ENCODE assay signal across 7 mouse cellular contexts in the genomic region with DNA sequence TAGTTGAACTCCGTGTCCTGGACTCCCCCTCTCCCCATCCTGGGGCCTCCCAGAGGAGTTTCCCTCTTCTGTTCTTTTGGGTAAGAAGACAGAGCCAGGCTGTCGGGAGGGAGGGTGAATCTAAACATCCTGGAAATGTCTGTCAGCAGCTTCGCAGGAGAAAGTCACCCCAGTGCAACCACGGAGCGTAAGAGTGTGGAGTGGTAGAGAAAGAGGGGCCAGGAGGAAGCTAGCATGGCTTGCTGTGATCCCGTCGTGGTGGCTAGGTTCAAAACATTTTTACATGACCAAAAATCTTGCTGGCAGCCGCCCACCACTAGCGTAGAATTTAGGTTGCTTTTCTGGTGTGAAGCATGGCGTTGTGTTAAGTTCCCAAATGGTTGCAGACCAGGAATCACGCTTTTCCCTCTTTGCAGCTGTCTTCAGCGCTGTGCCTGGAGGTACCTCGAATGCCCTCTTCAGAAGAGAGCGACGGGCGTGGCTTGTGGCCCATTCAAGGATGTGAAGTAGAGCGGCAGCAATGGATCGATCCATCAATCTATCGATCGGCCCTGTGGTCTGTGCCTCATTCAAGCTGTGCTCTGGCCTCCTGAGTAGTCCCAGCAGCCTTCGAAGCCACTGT. TPM values are rescaled to one million over a fixed set of nuclear protein-coding genes. Genes with fewer than 3 reads are reported as not detected.
DNase-seq lines count a peak whose midpoint lies in the region; ATAC-seq lines count a peak whose summit lies in the region.

No protein-coding gene starts in this region.

- H3K4me2 ChIP-seq in stomach, embryonic 14.5 days (replicated peaks; ENCODE audit: low read depth, low read length): peak overlapping the region; percentile 10

- WGBS in stomach, embryonic 14.5 days: 2% methylated on average over 21 of the region's 21 CpGs

- no peaks in the 10 kb centered on the region for H3K27me3 ChIP-seq in stomach, embryonic 14.5 days (ENCODE audit: control insufficient read depth, insufficient read depth, low read length)

- no peaks in the 10 kb centered on the region for H3K9me3 ChIP-seq in stomach, embryonic 14.5 days (ENCODE audit: control insufficient read depth, low read depth, low read length)

- H3K4me3 ChIP-seq in stomach, embryonic 14.5 days (ENCODE audit: low read depth, low read length): no peak overlapping the region

- H3K36me3 ChIP-seq in stomach, embryonic 14.5 days (ENCODE audit: control insufficient read depth, insufficient read depth, low read length): peaks cover 27% of the 10 kb centered on the region

- H3K27ac ChIP-seq in stomach, embryonic 14.5 days (ENCODE audit: low read length): peak overlapping the region; percentile 91

- peak; percentile 70 for DNase-seq in thymus, postnatal 4 days
- DNase-seq in thymus, postnatal 36 days: no peak
- peak; percentile 76 for DNase-seq in embryo, embryonic 9.5 days (ENCODE audit: extremely low spot score)
- peak; percentile 65 to 79 for DNase-seq in heart, postnatal 10 days
- peak; percentile 72 to 77 for DNase-seq in left cerebral cortex, postnatal 10 days (ENCODE audit: extremely low spot score in 1 of 2, low spot score in 2 of 2)
- peak; percentile 69 for DNase-seq in mesoderm, embryonic 11.5 days (ENCODE audit: low read depth, low spot score)

- H3K4me1 ChIP-seq in stomach, embryonic 14.5 days (ENCODE audit: control insufficient read depth, insufficient read depth, low read length): peaks cover 10% of the 10 kb centered on the region; the same call in 1 of the 2 replicates

- intact Hi-C loops in heart, postnatal 10 days (cut with DNase I): no loop called here
- intact Hi-C loops in left cerebral cortex, postnatal 10 days (cut with DNase I): no loop called here

- no peak overlapping the region; the same call in 1 of the 2 replicates for H3K9ac ChIP-seq in stomach, embryonic 14.5 days (replicated peaks; ENCODE audit: low read depth, low read length)

- ATAC-seq in stomach, embryonic 14.5 days (ENCODE audit: insufficient number of reproducible peaks, insufficient read depth, low FRiP score, low read depth): peak; percentile 21; the same call in 1 of the 2 replicates

RNA-seq across cellular contexts. Expression of gene Plekho1, which starts 9.7 kb away (rescaled TPM):
- total RNA-seq in heart, postnatal 10 days (2021): 100 to 1,000 TPM; 111 to 118 TPM
- 10 to 100 TPM; 56.2 to 56.3 TPM for total RNA-seq in left cerebral cortex, postnatal 10 days (2021)
- 31.3 and 36.3 TPM in 2 replicates for polyA plus RNA-seq in stomach, embryonic 14.5 days (2014; fragmentation: Nextera tagmentation; extraction: Ambion mirVana)

RNA-seq across cellular contexts. Expression of gene Anp32e, which starts 57.1 kb away (rescaled TPM):
- 100 to 1,000 TPM; 102 to 109 TPM for total RNA-seq in heart, postnatal 10 days (2021)
- total RNA-seq in left cerebral cortex, postnatal 10 days (2021): 100 to 1,000 TPM; 104 to 106 TPM
- 54.2 and 61.7 TPM in 2 replicates for polyA plus RNA-seq in stomach, embryonic 14.5 days (2014; fragmentation: Nextera tagmentation; extraction: Ambion mirVana)

Comparison
In these comparisons a context has a peak if more than half of its experiments do, and no peak if none do; other contexts are left out.
1. DNase-seq: peak in thymus, postnatal 4 days (single experiment), embryo, embryonic 9.5 days (single experiment), heart, postnatal 10 days (2 of 2), left cerebral cortex, postnatal 10 days (2 of 2) and mesoderm, embryonic 11.5 days (single experiment); none in thymus, postnatal 36 days (0 of 2).